Mouse (Mus musculus): ENCODE data around the gene Aven.

Gene Aven

DNA sequence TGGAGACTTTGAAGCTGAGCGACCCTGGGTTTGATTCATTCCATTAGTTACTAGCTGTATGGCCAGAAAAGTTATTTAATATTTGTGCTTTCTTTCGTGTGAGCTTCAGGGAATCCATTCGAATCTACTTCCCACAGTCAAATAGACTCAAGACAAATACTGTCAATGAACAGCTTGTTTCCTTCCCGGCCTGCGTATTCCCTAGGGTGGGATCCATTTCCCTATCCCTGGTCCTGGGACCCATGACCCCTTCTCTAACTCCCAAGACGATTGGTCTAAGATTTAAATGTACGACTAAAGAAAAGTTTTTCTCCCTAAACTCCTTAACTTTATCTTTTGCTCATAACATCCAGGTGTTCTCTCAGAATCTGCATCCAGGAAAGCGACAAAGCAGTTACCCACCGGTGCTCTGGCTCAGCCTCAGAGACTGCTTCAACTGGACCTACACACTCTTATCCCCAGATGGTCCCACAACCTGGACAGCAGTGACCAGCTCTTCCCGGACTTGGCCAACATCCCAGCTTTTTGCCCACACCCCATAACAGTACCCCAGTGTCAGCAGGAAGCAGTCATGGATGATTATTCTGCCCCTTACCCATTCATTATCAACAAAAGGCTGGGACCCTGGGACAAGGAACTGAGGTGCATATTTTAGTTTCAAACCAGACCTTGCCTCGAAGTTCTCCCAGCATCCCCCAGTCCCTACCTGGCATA lies 2.1 kb upstream of the Aven start:
- no peak for DNase-seq (ENCODE audit: low read depth, low spot score)

DNA sequence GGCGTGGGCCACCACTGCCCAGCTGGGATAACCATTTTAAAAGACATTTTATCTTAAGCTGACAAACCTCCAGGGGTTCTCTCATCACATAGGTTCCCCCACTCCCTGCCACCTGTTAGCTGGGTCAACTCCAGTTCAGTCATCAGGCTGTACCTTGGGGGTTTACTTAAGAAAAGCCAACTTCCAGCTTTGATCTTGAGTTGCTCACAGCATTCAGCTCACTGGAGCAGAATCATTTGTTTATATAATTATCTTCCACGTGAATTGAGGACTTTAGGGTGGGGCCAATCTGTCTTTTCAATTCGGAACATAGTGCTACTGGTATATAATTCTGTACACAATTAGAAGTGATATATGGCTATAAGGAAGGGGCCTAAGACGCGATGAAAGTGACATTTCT lies 1.1 kb upstream of the Aven start:
- peak; percentile 40 for DNase-seq (ENCODE audit: low read depth, low spot score)

DNA sequence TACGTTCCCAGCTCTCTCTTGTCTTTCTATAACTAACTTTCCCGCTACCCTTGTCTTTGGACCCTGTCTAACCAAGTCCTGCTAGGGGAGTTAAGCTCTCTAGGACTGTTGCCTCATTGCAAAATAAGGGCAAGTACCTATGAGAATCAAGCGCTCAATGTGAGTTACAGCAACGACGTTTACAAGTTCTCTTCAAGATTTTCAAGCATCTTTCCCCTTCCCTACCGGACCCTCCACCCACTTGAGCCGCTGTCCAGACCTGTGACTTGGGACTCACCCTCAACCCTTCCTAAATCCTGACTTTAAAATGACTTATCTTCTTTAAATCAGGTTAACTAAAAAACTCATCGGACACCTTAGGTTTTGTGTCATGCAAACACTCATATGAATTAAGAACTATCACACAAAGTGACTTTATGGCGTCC lies 321 bp upstream of the Aven start:
- DNase-seq (ENCODE audit: low read depth, low spot score) = peak; percentile 72

DNA sequence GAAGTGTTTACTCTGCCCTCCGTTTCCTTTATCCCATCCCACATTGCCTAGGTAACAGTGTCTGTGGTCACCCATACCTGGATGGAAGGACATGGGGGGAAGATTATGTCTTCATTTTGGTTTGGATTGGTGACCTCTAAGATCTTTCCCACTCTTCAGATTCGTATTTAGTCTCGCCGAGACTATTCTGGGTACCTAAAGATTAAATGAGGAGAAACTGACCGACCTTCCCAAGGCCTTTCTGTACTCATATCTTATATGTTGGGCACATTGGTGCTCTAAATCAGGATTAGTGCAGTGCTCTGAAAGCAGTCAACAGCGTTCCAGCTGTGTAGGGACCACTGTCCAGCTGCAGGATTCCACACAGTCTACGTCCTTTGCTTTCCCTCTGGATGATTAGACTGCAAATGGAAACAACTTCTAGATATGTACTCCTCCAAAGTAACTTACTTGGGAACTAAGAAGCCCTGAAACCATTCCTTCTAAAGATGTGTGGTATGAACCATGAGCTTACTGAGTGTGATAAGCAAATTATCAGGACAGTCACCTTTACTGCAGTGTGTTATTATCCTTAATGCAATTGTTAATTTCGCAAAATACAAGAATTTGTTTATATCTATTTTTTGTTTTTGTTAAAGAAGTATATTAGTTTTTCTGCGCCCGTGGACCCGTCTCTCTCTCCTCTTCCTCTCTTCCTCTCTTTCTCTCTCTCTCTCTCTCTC lies 936 bp downstream of the Aven start:
- peak; percentile 64 for DNase-seq (ENCODE audit: low read depth, low spot score)

DNA sequence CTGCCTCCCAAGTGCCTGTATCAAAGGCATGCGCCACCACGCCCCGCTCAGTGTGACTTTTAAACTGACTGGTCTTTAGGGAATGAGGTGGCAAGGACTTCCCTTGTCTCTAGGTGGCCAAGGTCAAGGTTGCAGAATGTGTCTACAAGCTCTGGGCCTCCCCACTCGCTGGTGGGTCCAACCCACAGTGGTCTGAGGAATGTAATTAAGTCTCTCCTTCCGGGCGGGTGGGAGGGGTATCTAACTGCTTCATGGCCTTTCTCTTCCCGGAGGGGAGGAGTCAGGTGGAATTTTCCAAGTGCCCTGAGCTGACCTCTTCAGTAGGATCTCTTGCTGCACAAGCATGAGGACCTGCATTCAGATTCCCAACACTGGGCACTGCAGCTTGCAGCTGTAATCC lies 5.1 kb downstream of the Aven start:
- no peak for DNase-seq (ENCODE audit: low read depth, low spot score)

DNA sequence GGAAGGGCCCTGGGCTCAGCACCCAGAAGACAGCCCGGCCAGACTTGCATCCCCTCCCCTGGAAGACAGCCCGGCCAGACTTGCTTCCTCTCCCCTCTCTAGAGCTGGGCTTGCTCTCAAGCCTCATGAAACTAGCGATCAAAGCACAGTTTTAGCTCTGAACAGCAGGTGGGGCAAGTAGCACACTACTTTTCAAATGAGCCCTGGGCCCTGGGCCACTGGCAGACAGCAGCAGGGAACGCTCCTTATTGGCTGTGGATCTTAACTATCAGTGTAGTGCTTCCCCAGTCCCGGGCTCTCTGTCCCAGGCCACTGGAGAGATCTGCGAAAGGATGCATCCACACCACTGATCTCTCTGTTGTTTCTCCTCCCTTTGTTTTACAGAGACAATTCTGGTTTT lies 8.4 kb downstream of the Aven start:
- peak; percentile 82 for DNase-seq (ENCODE audit: low read depth, low spot score)

DNA sequence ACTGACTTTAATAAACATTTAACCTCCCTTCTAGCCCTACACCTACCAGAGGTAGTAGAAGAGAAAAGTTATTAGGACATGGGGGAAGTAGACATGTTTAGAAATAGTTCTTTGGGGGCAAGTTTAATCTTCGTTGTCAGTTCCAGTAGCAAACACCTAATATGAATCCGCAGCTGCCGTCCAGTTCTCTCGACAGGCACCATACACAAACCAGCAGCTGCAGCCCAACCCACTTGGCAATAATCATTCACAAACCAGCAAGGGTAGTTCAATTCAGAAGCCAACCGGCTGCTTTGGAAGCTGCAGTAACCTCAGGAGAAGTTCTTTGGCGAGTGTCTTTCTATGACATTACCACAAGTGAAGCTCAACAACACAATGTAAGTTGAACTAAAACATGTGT lies 11.2 kb downstream of the Aven start:
- no peak for DNase-seq (ENCODE audit: low read depth, low spot score)

DNA sequence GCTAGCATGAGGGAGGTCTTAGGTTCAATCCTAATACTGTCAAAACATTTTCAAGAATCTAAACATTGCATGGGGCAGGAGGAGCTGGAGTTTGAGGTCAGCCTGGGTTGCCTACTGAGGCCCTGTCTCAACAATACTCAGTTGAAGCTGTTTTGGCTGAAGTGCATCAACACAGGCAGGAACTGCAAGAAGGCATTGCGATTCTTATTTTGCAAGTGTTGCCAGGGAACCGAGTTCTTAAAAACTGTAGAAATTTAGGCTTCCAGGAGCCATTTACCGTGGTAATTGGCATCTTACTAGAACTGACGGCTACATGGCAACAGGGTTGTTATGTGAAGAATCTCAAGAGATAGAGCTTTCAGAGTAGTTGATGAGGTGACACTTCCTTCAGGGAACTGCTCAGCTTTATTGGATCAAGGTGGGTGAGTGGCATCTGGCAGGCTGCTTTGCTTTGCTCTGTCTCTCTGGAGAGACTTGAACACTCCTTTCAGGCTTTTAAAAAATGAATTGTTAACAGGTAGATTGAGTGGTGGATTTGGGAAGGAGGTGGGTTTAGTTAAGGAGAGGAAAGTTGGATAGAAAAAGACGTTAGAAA lies 14.2 kb downstream of the Aven start:
- no peak for DNase-seq (ENCODE audit: low read depth, low spot score)

DNA sequence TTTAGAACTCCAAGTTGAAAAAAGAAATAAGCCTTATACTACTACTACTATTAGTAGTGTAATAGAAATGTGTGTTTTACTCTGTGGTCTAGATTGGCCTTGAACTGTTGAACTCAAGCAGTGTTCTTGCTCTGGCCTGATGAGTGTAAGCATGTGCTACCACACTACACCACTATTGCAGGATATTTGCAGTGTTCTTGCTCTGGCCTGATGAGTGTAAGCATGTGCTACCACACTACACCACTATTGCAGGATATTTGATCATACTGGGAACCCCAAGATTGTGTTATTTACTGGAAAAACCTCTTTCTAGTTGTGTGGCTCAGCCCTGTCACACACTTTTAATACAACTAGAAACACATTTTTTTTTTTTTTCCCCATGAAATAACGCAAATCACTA lies 14.7 kb downstream of the Aven start:
- DNase-seq (ENCODE audit: low read depth, low spot score) = no peak

DNA sequence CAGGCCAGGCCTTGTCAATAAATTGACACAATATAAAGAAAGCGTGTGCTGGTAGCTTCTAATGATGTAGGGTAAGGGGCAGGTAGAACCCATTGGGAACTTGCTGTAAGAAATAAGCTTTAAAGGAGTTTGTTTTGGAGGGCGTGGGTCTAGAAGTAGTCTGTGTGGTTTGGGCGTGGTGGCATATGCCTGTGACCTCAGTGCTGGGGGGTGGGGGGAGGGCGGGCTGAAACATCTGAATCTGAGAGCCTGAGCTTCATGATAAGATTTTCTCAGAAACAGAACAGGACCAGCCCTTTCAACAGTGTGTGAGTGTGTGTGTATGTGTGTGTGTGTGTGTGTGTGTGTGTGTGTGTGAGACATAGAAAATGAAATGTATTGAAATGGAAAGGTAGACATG lies 17.4 kb downstream of the Aven start:
- DNase-seq (ENCODE audit: low read depth, low spot score) = no peak

DNA sequence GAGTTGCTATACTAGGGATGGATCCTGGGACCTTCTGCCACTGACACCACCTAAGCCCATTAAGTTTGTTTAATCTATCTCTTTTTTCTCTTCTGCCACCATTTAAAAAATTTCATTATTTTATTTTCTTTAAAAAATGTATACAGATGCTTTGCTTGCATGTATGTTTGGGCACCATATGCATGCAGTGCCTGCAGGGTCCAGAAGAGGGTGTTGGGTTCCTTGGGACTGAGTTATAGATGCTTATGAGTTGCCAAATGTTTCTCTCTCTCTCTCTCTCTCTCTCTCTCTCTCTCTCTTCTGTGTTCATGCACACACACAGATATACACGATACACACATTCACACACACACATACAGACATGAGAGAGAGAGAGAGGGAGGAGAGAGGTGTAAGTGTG lies 20.3 kb downstream of the Aven start:
- no peak for DNase-seq (ENCODE audit: low read depth, low spot score)

DNA sequence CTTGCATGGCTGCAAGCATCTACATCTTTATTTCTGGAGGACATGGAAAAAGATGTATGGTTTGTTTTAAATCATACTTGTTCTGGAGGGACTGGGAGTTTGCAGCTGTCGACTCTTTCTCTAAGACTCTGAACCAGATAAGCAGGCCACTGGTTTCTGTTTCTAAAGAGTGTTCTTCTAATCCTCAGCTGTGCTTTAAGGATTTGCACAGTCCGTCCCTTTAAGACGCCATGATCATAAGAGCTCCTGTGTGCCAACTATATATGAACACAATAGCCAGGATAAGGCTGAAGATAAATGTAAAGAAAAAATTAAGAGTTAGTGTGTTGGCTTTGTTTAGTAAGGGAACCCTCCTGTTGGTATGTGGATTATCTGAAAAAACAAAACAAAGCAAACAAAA lies 24.0 kb downstream of the Aven start:
- DNase-seq (ENCODE audit: low read depth, low spot score) = no peak

DNA sequence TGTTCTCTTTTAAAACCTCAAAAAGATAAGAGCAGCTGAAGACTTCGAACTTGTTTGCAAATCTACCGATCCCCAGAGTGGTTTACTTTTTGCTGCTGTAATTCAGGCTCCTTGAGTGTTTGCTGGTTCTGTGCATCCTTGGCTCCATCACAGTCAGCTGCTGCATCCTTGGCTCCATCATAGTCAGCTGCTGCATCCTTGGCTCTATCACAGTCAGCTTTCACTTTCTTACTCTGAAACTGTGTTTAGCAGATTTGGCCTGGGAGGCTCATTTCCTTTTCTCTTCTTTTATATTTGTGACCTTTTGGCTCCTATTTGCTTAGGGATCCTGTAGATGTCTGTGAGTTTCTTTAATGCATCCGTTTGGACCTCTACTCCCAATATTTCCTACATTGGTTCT lies 24.5 kb downstream of the Aven start:
- no peak for DNase-seq (ENCODE audit: low read depth, low spot score)

DNA sequence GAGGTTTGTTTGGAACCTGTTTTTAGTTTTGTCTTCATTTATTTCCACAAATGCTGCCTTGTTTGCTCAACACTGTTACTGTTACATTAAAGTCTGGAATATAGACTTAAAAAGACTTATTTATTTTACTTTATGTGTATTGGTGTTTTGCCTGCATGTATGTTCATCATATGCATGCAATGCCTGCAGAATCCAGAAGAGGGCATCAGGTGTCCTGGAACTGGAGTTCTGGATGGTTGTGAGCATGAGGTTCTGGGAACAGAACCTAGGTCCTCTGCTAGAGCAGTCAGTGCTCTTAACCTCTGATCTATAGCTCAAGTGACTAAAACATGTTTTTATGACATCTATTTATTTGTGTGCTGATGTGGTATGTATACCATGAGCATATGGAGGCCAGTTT lies 25.8 kb downstream of the Aven start:
- DNase-seq (ENCODE audit: low read depth, low spot score) = no peak

DNA sequence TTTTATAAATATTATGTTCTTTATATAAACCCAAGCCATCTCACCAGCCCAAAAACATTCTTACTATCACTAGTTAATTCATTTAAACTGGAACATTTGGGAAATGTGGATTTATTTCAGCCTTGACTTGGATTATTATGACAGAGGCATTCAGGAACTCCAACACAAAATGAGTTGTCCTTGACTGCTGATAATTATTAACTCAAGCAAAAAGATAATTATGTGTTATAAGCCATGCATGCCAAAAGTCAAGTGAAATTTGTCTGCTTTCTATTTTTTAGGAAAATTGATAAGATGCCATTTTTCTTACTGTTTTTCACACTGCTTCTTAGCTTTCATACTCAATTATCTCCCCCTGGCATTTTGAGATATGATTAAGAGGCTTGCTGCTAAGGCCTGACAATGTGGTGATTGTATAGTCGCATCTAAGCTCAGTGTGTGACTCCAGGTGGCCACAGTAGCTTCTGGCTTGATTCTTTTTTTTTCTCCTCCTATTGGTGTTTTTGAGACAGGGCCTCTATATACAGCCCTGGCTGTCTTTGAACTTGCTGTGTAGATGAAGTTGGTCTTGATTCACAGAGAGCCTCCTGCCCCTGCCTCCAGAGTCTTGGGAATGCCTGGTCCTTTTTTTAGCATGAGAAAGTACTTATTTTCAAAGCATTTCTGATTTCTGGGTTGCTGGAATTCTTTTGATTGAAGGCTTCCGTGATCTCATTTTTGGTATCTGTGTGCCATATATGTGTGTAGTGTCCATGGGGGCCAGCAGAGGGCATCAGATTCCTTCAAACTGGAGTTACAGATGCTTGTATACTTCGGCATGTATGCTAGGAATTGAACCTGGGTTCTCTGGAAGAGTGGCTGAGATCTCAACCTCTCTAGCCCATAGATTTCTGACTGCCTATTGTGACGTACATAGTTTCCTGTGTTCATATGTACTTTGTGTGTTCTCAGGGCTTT lies 28.0 kb downstream of the Aven start:
- no peak for DNase-seq (ENCODE audit: low read depth, low spot score)

DNA sequence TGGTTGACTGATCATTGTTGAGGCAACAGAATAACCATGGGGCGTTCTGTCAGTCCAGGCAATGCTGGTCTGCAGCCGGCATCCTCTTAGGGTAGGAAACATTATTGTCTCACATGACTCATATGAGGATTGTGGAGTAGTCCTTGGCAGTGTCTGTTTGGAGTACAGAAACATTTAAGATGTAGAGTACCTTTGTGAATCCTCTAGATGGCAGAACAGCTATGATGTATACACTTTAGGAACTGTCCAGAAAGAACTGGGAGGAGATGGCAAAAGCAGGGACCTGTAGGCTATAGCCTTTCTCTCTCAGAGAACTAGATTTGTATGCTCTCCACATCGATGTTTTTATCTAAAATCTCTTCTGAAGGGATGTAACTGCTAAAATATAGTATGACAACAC lies 34.2 kb downstream of the Aven start:
- no peak for DNase-seq (ENCODE audit: low read depth, low spot score)

DNA sequence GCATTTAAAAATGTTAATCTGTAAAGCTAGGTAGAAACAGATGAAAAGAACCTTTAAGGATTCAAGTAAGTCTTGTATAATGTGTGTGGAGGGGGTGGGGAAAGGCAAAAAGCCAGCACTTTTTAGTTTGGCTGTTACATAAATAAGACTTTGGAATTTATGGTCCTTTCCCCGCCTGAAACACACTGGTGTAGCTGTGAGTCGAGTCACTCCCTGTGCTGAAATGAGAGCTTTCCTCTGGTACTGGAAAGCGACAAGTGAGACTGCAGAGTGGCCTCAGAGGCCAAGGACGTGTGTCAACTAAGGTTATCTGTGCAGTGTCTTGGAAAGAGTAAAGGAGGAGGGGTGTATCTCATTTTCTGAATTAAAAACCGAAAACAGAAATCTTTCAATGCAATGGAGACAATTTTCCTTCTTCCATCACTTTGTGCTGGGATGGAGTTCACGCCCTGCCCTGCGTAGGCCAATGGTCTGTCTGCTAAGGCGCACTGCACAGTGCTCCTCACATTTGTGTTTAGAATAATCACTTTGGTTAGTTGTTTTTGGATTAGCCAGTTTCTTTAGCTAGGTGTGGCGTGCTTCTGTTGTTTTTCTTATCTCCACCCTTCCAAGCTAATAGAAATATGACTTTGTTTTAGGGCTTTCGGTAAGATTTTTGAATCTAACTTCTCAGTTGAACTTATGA lies 40.2 kb downstream of the Aven start:
- DNase-seq (ENCODE audit: low read depth, low spot score) = no peak

DNA sequence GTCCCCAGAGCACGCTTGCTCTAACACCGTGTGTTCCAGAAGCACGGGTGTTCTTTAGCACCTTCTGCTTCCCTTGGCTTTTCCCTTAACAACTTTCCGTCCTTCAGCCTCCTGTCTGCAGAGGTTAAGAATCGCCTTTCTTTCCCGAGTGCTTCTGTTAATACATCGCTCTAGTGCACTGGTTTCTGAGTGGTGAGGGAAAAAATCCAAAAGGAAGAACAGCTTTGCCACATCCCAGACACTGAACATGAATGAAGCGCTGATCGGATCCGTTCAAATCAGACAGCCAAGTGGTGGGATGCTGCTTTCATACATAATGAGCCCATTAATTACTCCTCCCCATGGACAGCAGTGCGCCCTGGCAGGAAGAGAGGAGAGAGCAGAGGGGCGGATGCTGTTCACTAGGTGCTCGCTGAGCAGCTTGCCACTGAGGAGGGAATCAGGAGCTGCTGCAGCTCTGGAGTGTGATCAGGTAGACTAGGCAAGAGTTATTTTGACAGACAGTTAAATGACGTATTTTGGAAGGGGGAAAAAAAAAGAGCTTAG lies 42.0 kb downstream of the Aven start:
- no peak for DNase-seq (ENCODE audit: low read depth, low spot score)

DNA sequence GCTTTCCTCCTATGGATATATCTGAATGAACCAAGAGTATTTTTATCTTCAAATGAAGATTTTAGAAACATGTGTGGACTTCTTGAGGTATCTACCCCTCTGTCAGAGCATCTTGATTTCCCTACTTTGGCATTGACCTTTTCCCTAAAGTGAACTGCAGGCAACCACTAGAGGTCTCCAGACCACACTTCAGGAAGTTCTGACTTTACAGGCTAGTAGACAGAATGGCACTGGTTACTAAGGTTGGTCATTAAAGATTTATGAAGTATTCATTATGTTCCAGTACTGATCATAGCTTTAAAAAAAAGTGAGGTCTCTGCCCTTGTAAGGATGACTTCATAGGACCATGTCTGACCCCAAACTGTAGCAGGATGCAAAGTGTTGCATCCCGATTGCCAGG lies 46.0 kb downstream of the Aven start:
- peak; percentile 31 for DNase-seq (ENCODE audit: low read depth, low spot score)

DNA sequence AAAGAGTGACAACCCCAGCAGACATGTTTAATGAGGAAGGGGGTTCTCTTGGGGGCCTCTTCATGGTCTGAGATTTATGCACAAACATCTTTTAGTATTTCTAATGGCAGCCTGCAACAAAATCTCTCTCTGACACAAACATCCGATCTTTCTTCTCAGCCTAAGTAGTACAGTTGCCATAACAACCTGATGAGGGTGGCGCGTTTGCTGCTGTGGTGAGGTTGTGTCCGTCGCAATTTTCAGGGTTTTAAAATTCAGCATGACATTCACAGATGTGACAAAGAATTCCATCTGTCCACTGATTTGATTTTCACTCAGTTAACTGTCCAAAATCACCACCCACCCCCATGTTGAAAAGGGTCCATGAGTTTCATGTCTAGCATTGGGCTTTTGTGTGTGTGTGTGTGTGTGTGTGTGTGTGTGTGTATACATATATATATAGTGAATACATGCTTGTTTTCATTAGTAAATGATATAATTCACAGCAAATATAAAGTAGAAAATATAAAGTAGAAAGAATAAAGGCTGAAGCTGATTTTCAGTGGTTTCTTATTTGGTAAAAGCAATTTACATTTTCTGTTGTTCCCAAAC lies 49.0 kb downstream of the Aven start:
- no peak for DNase-seq (ENCODE audit: low read depth, low spot score)

DNA sequence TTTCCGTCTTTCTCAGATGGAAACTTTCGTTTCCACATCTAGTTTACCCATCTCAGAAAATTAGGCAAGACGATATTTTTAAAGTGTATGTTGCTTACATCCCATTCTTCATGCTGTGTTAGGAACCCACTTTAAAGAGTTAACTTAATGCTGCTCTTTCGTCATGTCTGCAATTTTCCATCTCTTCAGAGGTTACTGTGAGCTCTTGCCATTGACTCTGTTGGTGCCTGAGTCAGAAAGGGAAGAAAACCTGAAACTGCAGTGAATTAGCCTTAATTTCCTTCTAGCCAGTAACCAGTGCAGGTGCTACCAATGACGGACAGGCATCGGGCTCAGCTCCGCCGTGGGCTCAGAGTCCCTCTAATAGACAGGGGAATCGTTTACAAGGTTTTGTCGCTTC lies 63.8 kb downstream of the Aven start:
- no peak for DNase-seq (ENCODE audit: low read depth, low spot score)

Data from A20 (cell line).